Mouse (Mus musculus) midbrain, embryonic 11.5 days (tissue): ENCODE results near the gene Med7. TPM values are rescaled to one million over a fixed set of nuclear protein-coding genes. Genes with fewer than 3 reads are reported as not detected.

Experiments
- ATAC-seq: fragments of 200-750 bp; cut with Nextera tagmentation; 2 replicates; pipeline ENCODE4 v1.8.0; 2017; ENCODE audit warnings: moderate TSS enrichment, moderate library complexity; ENCODE audit not compliant: low FRiP score
- DNase-seq: peaks from one replicate; pipeline ENCODE4 v3.0.0; 2015; ENCODE audit warnings: low spot score; ENCODE audit errors: missing footprints
- H3K27ac ChIP-seq: fragments of 300-500 bp; sonication (generic); 2 replicates; pipeline ENCODE4 v1.5.1; 2014; ENCODE audit warnings: low read depth, low read length
- H3K27me3 ChIP-seq: fragments of 300-500 bp; sonication (generic); 2 replicates; pipeline ENCODE4 v1.6.1; 2014; ENCODE audit warnings: mild to moderate bottlenecking, low read length, moderate library complexity, mixed read lengths; ENCODE audit not compliant: control insufficient read depth, insufficient read depth
- H3K36me3 ChIP-seq: fragments of 300-500 bp; sonication (generic); 2 replicates; pipeline ENCODE4 v1.6.1; 2014; ENCODE audit warnings: mild to moderate bottlenecking, low read length, moderate library complexity, mixed read lengths; ENCODE audit not compliant: control insufficient read depth, insufficient read depth
- H3K4me1 ChIP-seq: fragments of 300-500 bp; sonication (generic); 2 replicates; pipeline ENCODE4 v1.6.1; 2014; ENCODE audit warnings: low read length; ENCODE audit not compliant: control insufficient read depth, insufficient read depth
- H3K4me2 ChIP-seq: fragments of 300-500 bp; sonication (generic); 2 replicates; pipeline ENCODE4 v1.6.1; 2014; ENCODE audit warnings: mild to moderate bottlenecking, moderate library complexity
- H3K4me3 ChIP-seq: fragments of 300-500 bp; sonication (generic); 2 replicates; pipeline ENCODE4 v1.5.1; 2014; ENCODE audit warnings: low read depth, low read length
- H3K9ac ChIP-seq: fragments of 300-500 bp; sonication (generic); 2 replicates; pipeline ENCODE4 v1.6.1; 2014; ENCODE audit warnings: low read length
- H3K9me3 ChIP-seq: fragments of 300-500 bp; sonication (generic); 2 replicates; pipeline ENCODE4 v1.6.1; 2016; ENCODE audit warnings: low read length; ENCODE audit not compliant: control insufficient read depth
- WGBS: fragments of 180-500 bp; shearing (Covaris S2); extraction: QIAGEN DNeasy Blood & Tissue Kit; methylation state at CpG from one replicate; pipeline ENCODE4 v1.1.7; 2014; 5-methylcytosine and 5-hydroxymethylcytosine counted together
- polyA plus RNA-seq: library from polyadenylated mRNA; unstranded; fragments of >200 nt; fragmentation: Nextera tagmentation; extraction: Ambion mirVana; gene quantifications from 2 replicates; pipeline ENCODE4 v1.2.1, GENCODE M21; 2014

The Med7 gene
- polyA plus RNA-seq, 1 experiment from 2014 or later = 110 TPM

DNA sequence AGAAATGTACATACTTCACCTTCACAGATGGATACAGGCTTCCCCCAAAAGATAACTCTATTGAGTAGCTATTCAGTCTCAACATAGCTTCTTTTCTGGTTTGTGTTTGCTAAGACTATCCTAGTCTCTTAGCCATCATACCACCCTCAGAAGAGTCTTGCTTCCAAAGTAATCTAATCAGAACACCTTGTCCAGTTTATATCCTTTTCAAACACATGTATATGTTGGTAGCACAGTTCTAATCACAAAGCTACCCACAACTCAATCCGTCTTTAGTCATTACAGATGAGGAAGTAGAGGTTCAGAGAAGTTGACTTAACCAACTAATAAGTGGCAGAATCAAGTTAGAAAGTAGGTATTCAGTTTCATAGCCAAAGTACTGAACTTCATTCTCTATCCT lies 5.0 kb downstream of the Med7 start:
- Histone ChIP-seq H3K27ac (no peak overlapping the region), H3K4me3 (no peak overlapping the region), H3K4me2 (no peak overlapping the region), H3K9ac (no peak overlapping the region), H3K4me1 (peaks cover 3% of the 10 kb centered on the region), H3K9me3 (no peaks in the 10 kb centered on the region), H3K36me3 (no peaks in the 10 kb centered on the region; the same call in 1 of the 2 replicates), H3K27me3 (no peaks in the 10 kb centered on the region)
- ATAC-seq (no peak), DNase-seq (no peak)
- WGBS = 92% methylated on average over 1 of the region's 1 CpGs

DNA sequence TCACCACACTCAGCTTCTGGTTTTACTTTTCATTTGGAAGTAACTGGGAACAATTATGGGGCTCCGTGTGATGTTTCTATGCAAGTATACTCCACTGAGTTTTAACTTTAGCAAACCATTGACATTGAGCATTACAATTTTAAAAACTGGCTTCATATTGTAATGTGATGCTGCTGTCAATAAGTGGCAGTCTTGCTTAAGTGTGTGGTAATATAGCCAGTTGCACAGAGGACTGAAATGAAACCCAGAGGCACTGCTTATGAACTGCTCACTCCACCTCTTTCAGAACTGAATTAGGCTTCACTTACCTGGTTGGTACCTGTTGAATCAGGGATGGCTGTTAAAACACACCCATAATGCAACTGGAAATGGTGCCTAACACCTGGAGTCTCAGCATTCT lies 6.4 kb downstream of the Med7 start:
- DNase-seq = no peak
- Histone ChIP-seq H3K4me3 (no peak overlapping the region), H3K9ac (no peak overlapping the region), H3K27me3 (no peaks in the 10 kb centered on the region), H3K4me2 (no peak overlapping the region), H3K4me1 (no peaks in the 10 kb centered on the region), H3K36me3 (no peaks in the 10 kb centered on the region; the same call in 1 of the 2 replicates), H3K9me3 (no peaks in the 10 kb centered on the region), H3K27ac (no peak overlapping the region)
- ATAC-seq = no peak
- 86% methylated on average over 1 of the region's 1 CpGs for WGBS

DNA sequence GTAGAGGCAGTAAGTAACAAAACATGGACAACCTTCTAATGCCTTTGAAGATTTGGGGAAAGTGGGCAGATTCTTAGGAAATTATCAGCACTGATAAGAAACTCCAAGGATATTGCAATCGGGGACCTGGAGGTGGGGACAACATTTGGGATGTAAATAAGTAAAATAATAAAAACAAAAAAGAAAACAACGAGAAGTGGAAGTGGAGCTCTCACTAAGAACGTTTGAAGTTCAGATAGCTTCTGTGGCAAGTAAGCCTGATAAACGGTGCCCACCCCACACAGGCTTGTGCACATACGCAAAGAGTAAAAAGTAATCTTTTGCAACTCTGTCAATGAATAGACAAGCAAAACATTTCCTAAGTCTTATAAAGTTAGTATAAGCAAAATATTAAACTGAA lies 7.3 kb downstream of the Med7 start:
- Histone ChIP-seq H3K36me3 (no peaks in the 10 kb centered on the region; the same call in 1 of the 2 replicates), H3K9ac (no peak overlapping the region), H3K4me3 (no peak overlapping the region), H3K27me3 (no peaks in the 10 kb centered on the region), H3K4me2 (no peak overlapping the region), H3K9me3 (no peaks in the 10 kb centered on the region), H3K4me1 (no peaks in the 10 kb centered on the region), H3K27ac (no peak overlapping the region)
- 91% methylated on average over 5 of the region's 5 CpGs for WGBS
- DNase-seq (no peak), ATAC-seq (no peak)

DNA sequence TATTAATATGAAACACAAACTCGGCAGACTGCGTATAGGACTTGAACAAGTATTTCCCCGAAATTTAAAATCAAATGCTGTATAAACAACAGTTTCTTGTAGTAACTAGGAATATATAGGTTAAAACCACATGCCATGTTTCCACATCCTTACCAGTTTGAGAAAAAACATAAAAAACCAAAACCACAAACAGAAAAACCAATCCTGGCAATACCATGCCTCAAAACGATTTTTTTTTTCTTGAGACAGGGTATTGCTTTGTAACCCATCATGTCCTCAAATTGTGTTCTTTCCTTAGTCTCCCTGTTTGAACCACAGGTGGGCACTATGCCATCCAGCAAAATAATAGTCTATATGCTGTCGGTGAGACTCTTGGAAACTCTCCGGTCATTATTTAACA lies 9.4 kb downstream of the Med7 start:
- Histone ChIP-seq H3K9me3 (no peaks in the 10 kb centered on the region), H3K27me3 (no peaks in the 10 kb centered on the region), H3K4me3 (no peak overlapping the region), H3K4me2 (no peak overlapping the region), H3K36me3 (no peaks in the 10 kb centered on the region), H3K27ac (no peak overlapping the region), H3K4me1 (no peaks in the 10 kb centered on the region), H3K9ac (no peak overlapping the region)
- no peak for DNase-seq
- 93% methylated on average over 6 of the region's 6 CpGs for WGBS
- ATAC-seq = no peak

DNA sequence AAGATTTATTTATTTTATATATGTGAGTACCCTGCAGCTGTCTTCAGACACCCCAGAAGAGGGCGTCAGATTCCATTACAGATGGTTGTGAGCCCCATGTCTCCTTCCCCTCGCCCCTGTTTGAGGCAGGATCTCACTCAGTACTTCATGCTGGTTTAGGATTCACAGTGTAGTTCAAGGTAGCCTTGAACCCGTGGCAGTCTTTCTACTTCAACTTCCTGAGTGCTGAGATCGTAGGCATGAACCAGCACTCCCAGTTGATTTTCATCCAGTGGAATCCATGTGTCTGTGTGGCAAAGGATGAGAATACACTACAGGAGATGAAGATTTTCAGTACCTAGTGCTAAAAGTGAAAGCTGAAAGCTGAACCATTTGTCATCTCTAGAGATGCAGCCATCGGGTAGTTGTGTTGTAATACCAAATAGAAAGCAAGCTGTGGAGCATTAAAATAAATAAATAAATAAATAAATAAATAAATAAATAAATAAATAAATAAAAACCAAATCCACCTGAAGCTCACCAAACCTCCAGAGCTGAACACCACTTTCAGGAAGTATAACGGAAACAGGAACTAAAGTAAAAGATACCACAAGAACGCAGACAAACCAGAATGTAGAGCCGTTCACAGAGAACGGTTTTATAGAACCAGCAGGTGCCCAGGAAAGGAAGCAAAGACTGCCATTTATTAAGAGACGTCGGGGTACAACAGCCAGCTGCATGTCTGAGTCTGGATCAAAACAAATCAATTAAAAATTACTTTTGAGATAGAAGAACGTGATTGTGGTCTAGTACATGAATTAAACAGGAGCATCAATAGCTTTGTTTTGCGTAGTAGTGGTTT lies 11.1 kb downstream of the Med7 start:
- Histone ChIP-seq H3K9ac (no peak overlapping the region), H3K4me3 (no peak overlapping the region), H3K36me3 (no peaks in the 10 kb centered on the region), H3K4me1 (no peaks in the 10 kb centered on the region), H3K27ac (no peak overlapping the region), H3K27me3 (no peaks in the 10 kb centered on the region), H3K9me3 (no peaks in the 10 kb centered on the region), H3K4me2 (no peak overlapping the region)
- no peak for DNase-seq
- 81% methylated on average over 13 of the region's 13 CpGs for WGBS
- no peak for ATAC-seq

DNA sequence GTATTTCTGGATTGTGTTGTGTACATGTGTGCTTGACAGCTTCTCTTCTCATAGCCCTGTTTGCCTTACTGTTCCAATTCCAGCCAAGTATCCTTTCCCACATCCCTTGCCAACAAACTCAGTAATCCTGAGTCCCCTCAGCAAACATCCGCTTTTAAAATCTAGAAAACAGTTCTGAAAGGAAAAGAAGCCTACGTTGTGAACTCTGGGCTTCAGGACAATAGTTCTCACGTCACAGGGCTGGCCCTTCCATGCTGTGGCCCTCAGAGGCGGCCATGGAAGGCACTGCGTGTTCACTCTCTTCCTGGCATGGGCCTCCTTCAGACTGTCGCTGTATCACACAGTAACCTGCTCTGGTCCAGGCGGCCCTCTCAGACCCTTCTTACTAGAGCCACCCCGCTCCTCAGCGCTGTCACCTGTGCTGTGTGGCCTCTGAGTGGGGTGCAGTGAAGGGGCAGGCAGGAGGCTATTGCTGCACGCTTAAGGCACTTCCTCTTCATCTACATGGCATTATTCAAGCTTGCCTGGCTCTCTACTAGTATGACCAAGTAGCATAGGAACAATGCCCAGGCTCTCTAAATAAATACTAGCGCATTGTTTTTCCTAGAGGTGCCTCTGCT lies 12.8 kb downstream of the Med7 start:
- Histone ChIP-seq H3K27me3 (no peaks in the 10 kb centered on the region), H3K9me3 (no peaks in the 10 kb centered on the region), H3K4me3 (no peak overlapping the region), H3K9ac (no peak overlapping the region), H3K27ac (no peak overlapping the region), H3K36me3 (no peaks in the 10 kb centered on the region), H3K4me2 (no peak overlapping the region), H3K4me1 (no peaks in the 10 kb centered on the region)
- ATAC-seq (no peak), DNase-seq (no peak)
- WGBS = 87% methylated on average over 11 of the region's 11 CpGs

DNA sequence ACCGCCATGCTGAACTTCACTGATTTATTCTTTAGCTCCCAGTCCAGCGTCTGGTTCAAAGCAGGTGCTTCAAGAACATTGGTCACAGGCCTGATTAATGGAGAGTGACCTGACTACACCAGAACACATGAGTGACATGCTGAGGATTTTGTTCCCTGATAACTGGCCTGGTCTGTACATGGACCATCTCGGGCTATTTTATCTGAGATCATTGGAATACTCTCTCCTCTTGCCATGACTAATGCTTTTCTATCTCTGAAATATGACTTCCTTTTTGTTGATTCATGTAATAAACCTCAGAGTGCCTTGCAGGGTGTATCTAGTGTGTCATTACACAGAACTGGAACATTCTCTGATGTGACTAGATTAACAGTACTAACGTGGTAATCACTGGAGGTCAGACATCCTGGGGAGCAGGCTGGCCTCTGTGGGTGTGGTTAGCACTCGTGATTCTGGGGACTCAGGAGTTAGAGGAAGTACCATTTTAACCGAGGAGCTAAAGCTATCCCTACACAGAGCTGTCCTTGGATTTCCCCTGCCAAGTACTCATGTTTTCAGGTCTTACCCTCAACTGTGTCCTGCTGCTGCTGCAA lies 17.8 kb downstream of the Med7 start, which contains the start of gene Havcr2:
Gene Havcr2, plus strand, starts transcription at position 483 of the 593 bp plus-strand sequence.
- no peaks in the 10 kb centered on the region for H3K27me3 ChIP-seq
- H3K9me3 ChIP-seq = no peaks in the 10 kb centered on the region
- H3K4me3 ChIP-seq = no peak within 1 kb of the TSS
- H3K4me1 ChIP-seq = no peaks in the 10 kb centered on the region
- H3K4me2 ChIP-seq = no peak within 1 kb of the TSS
- no peak within 1 kb of the TSS for H3K9ac ChIP-seq
- DNase-seq (no peak), ATAC-seq (no peak)
- no peaks in the 10 kb centered on the region for H3K36me3 ChIP-seq
- H3K27ac ChIP-seq = no peak within 1 kb of the TSS
- 73% methylated on average over 6 of the region's 6 CpGs for WGBS

DNA sequence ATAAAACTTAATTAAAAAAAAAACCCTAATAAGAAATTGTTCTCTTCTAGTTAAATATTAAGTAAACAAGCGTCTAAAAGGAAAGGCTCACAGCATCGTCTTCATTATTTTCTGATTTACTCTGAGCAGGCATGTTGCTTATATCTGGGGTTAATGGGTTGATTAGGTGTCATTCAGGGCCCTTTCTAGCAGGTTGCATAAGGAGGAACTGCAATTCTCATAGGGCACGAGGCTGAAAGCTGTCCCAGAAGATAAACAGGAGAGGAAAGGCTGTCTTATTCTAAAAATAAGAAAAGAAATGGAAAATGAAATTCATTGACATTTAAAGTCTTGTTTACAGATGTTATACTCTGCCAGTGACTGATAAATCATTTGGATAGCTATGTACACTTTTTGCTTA lies 23.2 kb downstream of the Med7 start:
- Histone ChIP-seq H3K9me3 (no peaks in the 10 kb centered on the region), H3K9ac (no peak overlapping the region), H3K27ac (no peak overlapping the region), H3K4me3 (no peak overlapping the region), H3K27me3 (no peaks in the 10 kb centered on the region), H3K4me2 (no peak overlapping the region), H3K4me1 (no peaks in the 10 kb centered on the region), H3K36me3 (no peaks in the 10 kb centered on the region)
- WGBS = 87% methylated on average over 3 of the region's 3 CpGs
- ATAC-seq (no peak), DNase-seq (no peak)

DNA sequence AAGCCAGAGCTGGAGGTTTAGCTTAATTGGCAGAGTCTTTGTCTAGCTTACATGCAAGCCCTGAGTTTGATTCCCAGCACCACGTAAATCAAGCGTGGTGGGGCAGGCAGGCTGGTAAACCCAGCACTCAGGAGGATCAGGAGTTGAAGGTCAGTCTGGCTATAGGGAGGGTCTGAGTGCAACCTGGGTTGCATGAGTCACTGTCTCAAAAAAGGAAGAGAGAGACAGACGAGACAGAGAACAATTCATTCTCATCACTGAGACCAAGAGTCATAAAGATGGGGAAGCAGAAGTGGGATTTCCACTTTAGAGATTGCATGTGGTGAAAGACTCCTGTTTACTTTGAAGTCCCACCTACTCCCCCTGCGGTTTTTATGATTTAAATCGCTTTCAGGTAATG lies 24.6 kb downstream of the Med7 start:
- H3K4me1 ChIP-seq = no peaks in the 10 kb centered on the region
- 84% methylated on average over 5 of the region's 5 CpGs for WGBS
- no peak overlapping the region for H3K4me3 ChIP-seq
- H3K27me3 ChIP-seq = no peaks in the 10 kb centered on the region
- no peaks in the 10 kb centered on the region for H3K9me3 ChIP-seq
- DNase-seq = no peak
- no peak overlapping the region for H3K4me2 ChIP-seq
- H3K27ac ChIP-seq = no peak overlapping the region
- no peak for ATAC-seq
- no peak overlapping the region for H3K9ac ChIP-seq
- no peaks in the 10 kb centered on the region for H3K36me3 ChIP-seq
